Mouse (Mus musculus) spleen, adult 2 months (tissue): ENCODE data around the gene Mta1. TPM values are rescaled to one million over a fixed set of nuclear protein-coding genes. Genes with fewer than 3 reads are reported as not detected.

Experiments used
- DNase-seq, 2 experiments: peaks; one replicate each; pipeline versions ENCODE4 v3.0.0 to v3.0.0-alpha.2; 2012 to 2021; ENCODE audit warnings: low spot score in 2 of 2, low read depth in 1 of 2
- H3K27ac ChIP-seq: fragments of 200-500 bp; 2 replicates; pipeline ENCODE4 v1.5.1; 2012; ENCODE audit warnings: low read length, inconsistent platforms; ENCODE audit not compliant: insufficient read depth
- H3K27me3 ChIP-seq: fragments of 200-500 bp; 2 replicates; pipeline ENCODE4 v1.6.1; 2012; ENCODE audit warnings: mild to moderate bottlenecking, moderate library complexity, low read length, inconsistent platforms; ENCODE audit not compliant: control insufficient read depth, insufficient read depth
- H3K36me3 ChIP-seq: fragments of 200-500 bp; 2 replicates; pipeline ENCODE4 v1.6.1; 2012; ENCODE audit warnings: mild to moderate bottlenecking, low read length, inconsistent platforms; ENCODE audit not compliant: control insufficient read depth, insufficient read depth
- H3K4me1 ChIP-seq: fragments of 200-500 bp; 2 replicates; pipeline ENCODE4 v1.6.1; 2011; ENCODE audit warnings: inconsistent platforms; ENCODE audit not compliant: control insufficient read depth, insufficient read depth, insufficient read length
- H3K4me3 ChIP-seq: fragments of 200-500 bp; 2 replicates; pipeline ENCODE4 v1.5.1; 2011; ENCODE audit warnings: mild to moderate bottlenecking, inconsistent platforms; ENCODE audit not compliant: insufficient read depth, insufficient read length; ENCODE audit errors: extremely low read depth
- CTCF ChIP-seq: fragments of 200-500 bp; IDR thresholded peaks from 2 replicates; pipeline ENCODE4 v1.5.1; 2011; ENCODE audit warnings: mild to moderate bottlenecking, inconsistent platforms; ENCODE audit not compliant: insufficient read depth, insufficient read length, insufficient replicate concordance; ENCODE audit errors: extremely low read depth
- POLR2A ChIP-seq: fragments of 200-500 bp; IDR thresholded peaks from 2 replicates; pipeline ENCODE4 v1.6.1; 2011; ENCODE audit warnings: low read depth, low read length, inconsistent platforms
- WGBS: fragments of 180-500 bp; shearing (Covaris S2); methylation state at CpG from one replicate; pipeline ENCODE4 v1.1.7; 2018; 5-methylcytosine and 5-hydroxymethylcytosine counted together
- polyA plus RNA-seq: library from polyadenylated mRNA; depleted of rRNA; stranded (reverse); fragments of >200 nt; gene quantifications from 2 replicates; pipeline ENCODE4 v1.2.3, GENCODE M21; 2012

The Mta1 gene
- polyA plus RNA-seq, 1 experiment = 55.6 TPM

GRCm38 (mm10) chr12:113133260-113133659, 35.2 kb downstream of the Mta1 start:
- WGBS = 97% methylated on average over 9 of the region's 9 CpGs
- Histone ChIP-seq H3K4me1 (no peaks in the 10 kb centered on the region), H3K36me3 (peaks cover 46% of the 10 kb centered on the region), H3K27ac (no peak overlapping the region), H3K4me3 (no peak overlapping the region), H3K27me3 (no peaks in the 10 kb centered on the region)
- no peak for DNase-seq
- TF ChIP-seq POLR2A = no peak

GRCm38 (mm10) chr12:113133861-113134403, 35.9 kb downstream of the Mta1 start:
- no peak for DNase-seq
- H3K36me3 ChIP-seq = peaks cover 44% of the 10 kb centered on the region
- no peak for TF ChIP-seq CTCF
- no peak for TF ChIP-seq POLR2A
- H3K27me3 ChIP-seq = no peaks in the 10 kb centered on the region
- no peak overlapping the region for H3K4me3 ChIP-seq
- no peak overlapping the region for H3K27ac ChIP-seq
- H3K4me1 ChIP-seq = no peaks in the 10 kb centered on the region
- WGBS = 92% methylated on average over 5 of the region's 5 CpGs

GRCm38 (mm10) chr12:113134502-113134901, 36.4 kb downstream of the Mta1 start:
- 95% methylated on average over 4 of the region's 4 CpGs for WGBS
- H3K4me1 ChIP-seq = peaks cover 3% of the 10 kb centered on the region; the same call in 1 of the 2 replicates
- H3K36me3 ChIP-seq = peaks cover 44% of the 10 kb centered on the region
- DNase-seq = no peak
- no peak overlapping the region for H3K27ac ChIP-seq
- H3K4me3 ChIP-seq = no peak overlapping the region
- no peak for TF ChIP-seq CTCF
- TF ChIP-seq POLR2A = no peak
- H3K27me3 ChIP-seq = no peaks in the 10 kb centered on the region

- 92% methylated on average over 7 of the region's 7 CpGs for WGBS
- no peak for DNase-seq
- TF ChIP-seq POLR2A (no peak), CTCF (no peak)
- Histone ChIP-seq H3K4me1 (peaks cover 9% of the 10 kb centered on the region; the same call in 1 of the 2 replicates), H3K4me3 (no peak overlapping the region), H3K27ac (no peak overlapping the region), H3K27me3 (0 out of 2 replicates have a peak, but pooled peaks cover 3% of the 10 kb centered on the region), H3K36me3 (peaks cover 41% of the 10 kb centered on the region)
Measured at GRCm38 (mm10) chr12:113135401-113135800, 37.3 kb downstream of the Mta1 start.

- H3K27ac ChIP-seq = no peak overlapping the region
- WGBS = 94% methylated on average over 17 of the region's 17 CpGs
- TF ChIP-seq CTCF (no peak), POLR2A (no peak)
- 0 out of 2 replicates have a peak, but pooled peaks cover 3% of the 10 kb centered on the region for H3K27me3 ChIP-seq
- H3K4me3 ChIP-seq = no peak overlapping the region
- H3K4me1 ChIP-seq = peaks cover 9% of the 10 kb centered on the region; the same call in 1 of the 2 replicates
- peaks cover 32% of the 10 kb centered on the region for H3K36me3 ChIP-seq
- no peak for DNase-seq
Measured at GRCm38 (mm10) chr12:113136492-113137020, 38.5 kb downstream of the Mta1 start.

- peaks cover 24% of the 10 kb centered on the region for H3K36me3 ChIP-seq
- WGBS = 86% methylated on average over 18 of the region's 18 CpGs
Measured at GRCm38 (mm10) chr12:113137260-113138213, 39.5 kb downstream of the Mta1 start.

More at GRCm38 (mm10) chr12:113137260-113138213, 39.5 kb downstream of the Mta1 start:
- Histone ChIP-seq H3K4me3 (no peak overlapping the region), H3K27me3 (0 out of 2 replicates have a peak, but pooled peaks cover 3% of the 10 kb centered on the region), H3K27ac (no peak overlapping the region), H3K4me1 (peaks cover 9% of the 10 kb centered on the region; the same call in 1 of the 2 replicates)
- DNase-seq = no peak
- TF ChIP-seq CTCF = no peak
- TF ChIP-seq POLR2A = no peak
